Mouse (Mus musculus): ENCODE results near the gene Rrh. TPM values are rescaled to one million over a fixed set of nuclear protein-coding genes. Genes with fewer than 3 reads are reported as not detected.
A peak's percentile ranks its signal among the peaks of the same experiment; 100 is the strongest.

Gene Rrh
- not detected in 2 replicates for total RNA-seq (2015; ENCODE audit: low replicate concordance)
- not detected in 2 replicates for total RNA-seq (2017; ENCODE audit: low replicate concordance)

GRCm38 (mm10) chr3:129822206-129822775 lies at the start of gene Rrh:
Rrh (minus strand) TSS chr3:129822587.
- no peak for ATAC-seq (replicated peaks; ENCODE audit: low FRiP score, poor library complexity, severe bottlenecking)

- ATAC-seq (replicated peaks; ENCODE audit: low FRiP score, poor library complexity, severe bottlenecking), result peak; percentile 65; the same call in 1 of the 2 replicates
These were observed 41.3 kb upstream of the Rrh start for GRCm38 (mm10) chr3:129863698-129864097.

DNA sequence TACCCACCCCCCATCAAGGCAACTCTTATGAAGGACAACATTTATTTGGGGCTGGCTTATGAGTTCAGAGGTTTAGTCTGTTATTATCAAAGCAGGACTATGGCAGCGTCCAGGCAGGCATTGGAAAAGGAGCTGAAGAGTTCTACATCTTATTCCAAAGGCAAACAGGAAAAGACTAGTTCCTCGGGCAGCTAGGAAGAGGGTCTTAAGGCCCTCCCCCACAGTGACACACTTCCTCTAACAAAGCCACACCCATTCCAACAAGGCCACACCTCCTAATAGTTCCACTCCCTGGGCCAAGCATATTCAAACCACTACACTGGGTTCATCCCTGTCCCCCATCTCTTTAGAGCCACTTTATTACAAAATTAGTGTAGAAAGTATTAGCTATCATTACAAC lies 40.2 kb upstream of the Rrh start:
- ATAC-seq (replicated peaks; ENCODE audit: low FRiP score, poor library complexity, severe bottlenecking), result no peak

DNA sequence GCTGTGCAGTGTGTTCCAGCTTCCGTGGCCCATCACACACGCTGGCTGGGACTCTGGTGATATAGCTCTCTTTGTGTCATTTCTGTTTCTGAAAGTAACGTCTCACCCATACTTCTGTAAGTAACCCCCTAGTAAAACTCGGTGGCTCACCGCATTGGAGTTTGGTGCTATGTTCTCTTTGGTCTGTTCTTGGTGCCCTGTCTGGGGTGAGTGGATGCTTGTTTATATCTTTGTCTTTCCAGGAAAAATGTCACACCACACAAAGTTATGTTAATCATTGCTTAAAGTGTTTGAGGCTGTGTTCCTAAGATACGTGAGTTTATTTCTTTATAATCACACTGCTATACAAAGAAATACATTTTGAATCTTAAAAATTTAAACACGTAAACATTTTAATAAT lies 24.5 kb upstream of the Rrh start:
- ATAC-seq (replicated peaks; ENCODE audit: low FRiP score, poor library complexity, severe bottlenecking), result no peak

DNA sequence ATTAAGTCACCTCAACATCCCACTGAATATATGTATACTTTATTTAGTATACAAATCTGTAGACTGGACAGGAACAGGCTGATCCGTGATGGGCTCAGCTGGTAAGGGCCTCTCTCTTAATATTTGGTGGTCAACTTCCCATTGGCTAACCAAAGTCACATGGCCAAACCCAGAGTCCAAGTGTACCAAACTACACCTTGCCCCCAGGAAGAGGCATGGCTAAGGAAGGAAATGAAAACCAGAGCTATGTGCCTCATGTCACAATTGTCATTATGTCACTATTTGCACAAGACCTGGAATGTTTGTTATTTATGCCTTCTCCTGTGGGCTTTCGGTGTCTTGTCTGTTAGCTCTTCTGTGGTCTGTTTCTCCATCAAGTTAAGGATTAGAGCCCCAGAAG lies 23.5 kb upstream of the Rrh start:
- ATAC-seq (replicated peaks; ENCODE audit: low FRiP score, poor library complexity, severe bottlenecking), result no peak

DNA sequence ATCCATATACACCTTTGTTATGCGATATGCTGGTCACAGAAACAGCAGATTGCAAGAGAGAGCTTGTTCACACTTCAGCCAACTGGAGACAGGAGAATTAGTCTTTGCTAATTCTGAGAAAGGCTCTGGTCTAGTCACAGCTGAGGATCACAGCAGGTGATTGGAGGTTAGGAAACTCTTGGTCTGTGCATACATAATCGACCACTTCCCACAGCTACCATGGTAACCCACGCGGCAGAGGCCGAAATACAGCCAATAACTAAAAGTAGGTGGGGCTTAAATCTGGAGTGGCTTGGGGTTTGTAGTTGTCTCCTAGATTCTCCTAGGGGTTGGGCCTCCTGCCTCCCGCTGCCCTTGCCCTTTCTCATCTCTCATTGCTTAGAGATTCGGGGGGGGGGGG lies 15.6 kb upstream of the Rrh start:
- no peak for ATAC-seq (replicated peaks; ENCODE audit: low FRiP score, poor library complexity, severe bottlenecking)

DNA sequence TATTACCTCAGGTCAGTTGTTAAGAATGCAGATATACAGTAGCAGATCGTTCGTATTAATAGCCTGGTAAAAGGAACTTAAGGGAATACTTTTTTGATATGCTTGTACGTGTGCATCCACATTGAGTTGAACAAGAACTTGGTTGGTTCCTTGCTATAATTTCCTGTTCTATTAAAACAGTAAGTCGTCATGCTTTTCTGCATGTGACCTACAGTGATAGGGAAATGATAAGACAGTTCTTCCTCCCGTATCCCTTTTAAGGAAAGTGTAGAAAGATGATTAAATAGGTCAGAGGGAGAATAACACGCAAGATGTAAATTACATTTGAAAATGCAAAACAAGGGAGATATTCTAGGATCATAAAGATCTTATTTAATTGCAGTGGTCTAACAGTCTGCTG lies 14.6 kb upstream of the Rrh start:
- ATAC-seq (replicated peaks; ENCODE audit: low FRiP score, poor library complexity, severe bottlenecking), result no peak

GRCm38 (mm10) chr3:129836051-129836697 lies 13.8 kb upstream of the Rrh start:
- no peak for ATAC-seq (replicated peaks; ENCODE audit: low FRiP score, poor library complexity, severe bottlenecking)

DNA sequence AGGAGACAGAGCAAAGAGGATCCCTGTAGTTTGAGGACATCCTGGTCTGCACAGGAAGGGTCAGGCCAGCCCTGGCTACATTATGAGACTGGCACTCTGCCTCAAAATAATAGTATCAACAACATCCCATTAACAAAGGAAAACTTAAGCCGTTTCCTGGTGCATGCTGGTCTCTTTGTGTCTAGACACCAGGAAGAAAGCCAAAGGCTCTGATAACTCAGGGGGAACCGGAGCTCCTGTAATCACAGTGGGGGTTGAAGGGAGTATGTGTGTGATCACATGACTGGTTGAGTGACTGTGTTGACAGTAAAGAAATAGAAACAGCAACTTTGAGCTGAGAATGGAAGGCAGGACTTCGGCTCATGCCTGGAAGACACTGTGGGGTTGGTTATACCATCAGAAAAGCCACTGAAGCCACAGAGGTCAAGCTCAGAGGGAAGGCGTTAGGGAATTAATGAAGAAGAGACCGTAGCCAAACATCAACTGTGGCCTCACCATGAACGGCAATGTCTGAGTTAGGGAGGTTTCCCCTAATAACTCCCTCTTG lies 13.1 kb upstream of the Rrh start, which contains the start of gene Cfi:
Gene Cfi (plus strand): TSS at position 497 of the 547 bp plus-strand sequence.
- ATAC-seq (replicated peaks; ENCODE audit: low FRiP score, poor library complexity, severe bottlenecking), result no peak

DNA sequence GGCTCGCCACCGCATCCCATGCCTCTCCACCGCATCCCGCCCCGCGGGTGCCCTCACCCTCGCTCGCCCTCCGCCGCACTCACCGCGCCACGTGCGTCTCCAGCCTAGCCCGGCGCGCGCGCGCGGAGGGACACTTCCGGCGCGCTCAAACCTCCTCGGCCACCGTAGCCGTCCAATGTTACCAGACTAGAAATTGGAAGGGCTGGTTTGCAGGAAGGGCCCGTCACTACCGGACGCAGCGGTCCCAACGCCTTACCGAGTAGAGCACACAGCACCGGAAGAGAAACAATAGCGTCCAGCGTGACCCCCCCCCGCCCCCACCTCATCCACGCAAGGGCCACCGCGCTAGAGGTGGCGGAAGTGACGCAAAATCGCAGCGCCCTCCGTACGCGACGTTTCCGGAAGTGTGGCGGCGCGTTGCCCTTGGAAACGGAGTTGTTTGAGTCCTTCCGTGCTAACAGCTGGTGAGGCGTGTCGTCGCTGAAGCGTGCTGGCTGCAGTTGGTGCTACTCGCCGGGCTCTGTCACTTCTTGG lies 8.7 kb upstream of the Rrh start, which contains the start of gene Gar1:
Gene Gar1 (minus strand): TSS at position 362 of the 534 bp plus-strand sequence.
- peak; percentile 98 for ATAC-seq (replicated peaks; ENCODE audit: low FRiP score, poor library complexity, severe bottlenecking)

GRCm38 (mm10) chr3:129830626-129831025 lies 8.2 kb upstream of the Rrh start:
- no peak for ATAC-seq (replicated peaks; ENCODE audit: low FRiP score, poor library complexity, severe bottlenecking)

GRCm38 (mm10) chr3:129827691-129828090 lies 5.3 kb upstream of the Rrh start:
- ATAC-seq (replicated peaks; ENCODE audit: low FRiP score, poor library complexity, severe bottlenecking), result no peak

DNA sequence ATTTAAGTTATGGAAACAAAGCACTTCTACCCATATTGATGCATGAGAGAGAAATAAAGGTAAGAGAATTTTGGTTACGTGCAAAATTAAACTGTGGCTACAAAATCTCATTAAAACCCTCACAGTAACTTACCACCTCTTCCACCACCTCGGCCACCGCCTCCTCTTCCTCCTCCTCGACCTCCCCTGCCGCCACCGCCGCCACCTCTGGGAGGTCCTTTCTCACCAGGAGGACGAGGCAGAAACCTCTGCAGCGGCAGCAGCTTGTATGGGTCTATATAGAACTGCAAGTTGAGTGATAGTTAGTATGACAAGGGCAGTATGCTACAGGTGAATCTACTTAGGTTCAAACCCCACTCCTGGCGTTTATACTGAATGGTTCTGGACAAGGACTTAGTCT lies 4.3 kb upstream of the Rrh start:
- no peak for ATAC-seq (replicated peaks; ENCODE audit: low FRiP score, poor library complexity, severe bottlenecking)

DNA sequence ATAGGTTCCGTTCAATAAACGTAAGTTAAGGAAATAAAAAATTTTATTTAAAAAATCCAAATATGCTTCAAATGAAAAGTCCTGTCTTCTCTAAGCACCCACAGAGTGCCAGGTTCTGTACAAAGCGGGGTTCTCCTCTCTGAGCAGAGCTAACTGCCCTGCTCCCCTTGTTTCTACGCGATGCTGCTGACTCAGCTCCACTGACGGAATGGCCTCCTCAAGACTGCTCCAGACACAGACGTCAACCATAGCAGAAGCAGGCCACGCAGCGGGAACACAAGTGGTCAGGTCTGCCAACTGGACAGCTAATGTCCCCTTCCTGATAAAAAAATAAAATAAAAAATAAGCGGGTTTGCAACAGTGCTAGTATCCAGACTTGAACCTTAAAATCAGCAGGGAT lies 2.5 kb upstream of the Rrh start:
- ATAC-seq (replicated peaks; ENCODE audit: low FRiP score, poor library complexity, severe bottlenecking), result no peak

DNA sequence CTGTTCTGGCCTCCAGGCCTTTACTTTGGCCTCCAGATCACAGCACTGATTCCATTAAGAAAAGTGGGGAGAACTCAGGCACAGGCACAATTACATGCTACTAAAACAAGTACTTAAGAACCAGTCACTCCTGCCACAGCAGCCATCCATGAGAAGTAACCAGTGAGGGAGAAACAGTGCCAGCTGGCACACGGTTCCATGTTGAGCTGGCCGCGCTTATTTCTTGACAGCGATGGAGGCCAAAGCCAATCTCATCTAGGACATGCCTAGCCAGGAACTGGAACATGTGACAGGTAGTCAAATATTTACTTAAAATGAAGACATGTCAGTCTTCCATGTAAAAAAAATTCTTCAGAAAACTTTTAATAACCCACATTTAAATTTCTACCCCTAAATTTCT lies 1.8 kb upstream of the Rrh start:
- ATAC-seq (replicated peaks; ENCODE audit: low FRiP score, poor library complexity, severe bottlenecking), result no peak

- ATAC-seq (replicated peaks; ENCODE audit: low FRiP score, poor library complexity, severe bottlenecking), result no peak; the same call in 1 of the 2 replicates
These were observed 906 bp upstream of the Rrh start for GRCm38 (mm10) chr3:129823293-129823692.

- ATAC-seq (replicated peaks; ENCODE audit: low FRiP score, poor library complexity, severe bottlenecking), result no peak
These were observed 651 bp downstream of the Rrh start for GRCm38 (mm10) chr3:129821736-129822135.

- no peak for ATAC-seq (replicated peaks; ENCODE audit: low FRiP score, poor library complexity, severe bottlenecking)
These were observed 1.5 kb downstream of the Rrh start for GRCm38 (mm10) chr3:129820847-129821246.

GRCm38 (mm10) chr3:129803765-129804164 lies 18.6 kb downstream of the Rrh start, which contains the start of gene Lrit3:
Lrit3 (minus strand) TSS chr3:129804030.
- no peak for ATAC-seq (replicated peaks; ENCODE audit: low FRiP score, poor library complexity, severe bottlenecking)

DNA sequence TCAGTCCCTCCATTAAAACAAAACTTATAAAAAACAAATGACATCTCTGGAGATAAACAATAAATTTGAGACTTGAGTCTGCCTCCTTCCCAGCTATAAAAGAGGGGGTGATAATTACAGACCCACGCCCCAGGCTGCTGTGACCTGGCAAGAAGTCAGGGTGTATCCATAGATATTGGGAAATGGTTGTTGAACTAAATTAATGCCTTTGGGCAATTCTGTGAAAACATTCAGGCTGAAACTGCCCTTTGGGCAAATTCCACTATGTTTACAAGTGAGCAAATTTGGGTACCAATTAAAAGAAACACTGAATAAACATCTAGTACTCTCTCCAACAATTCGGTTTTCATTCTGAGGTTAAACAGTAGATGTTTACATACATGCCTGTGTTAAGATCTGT lies 23.4 kb downstream of the Rrh start:
- no peak for ATAC-seq (replicated peaks; ENCODE audit: low FRiP score, poor library complexity, severe bottlenecking)

DNA sequence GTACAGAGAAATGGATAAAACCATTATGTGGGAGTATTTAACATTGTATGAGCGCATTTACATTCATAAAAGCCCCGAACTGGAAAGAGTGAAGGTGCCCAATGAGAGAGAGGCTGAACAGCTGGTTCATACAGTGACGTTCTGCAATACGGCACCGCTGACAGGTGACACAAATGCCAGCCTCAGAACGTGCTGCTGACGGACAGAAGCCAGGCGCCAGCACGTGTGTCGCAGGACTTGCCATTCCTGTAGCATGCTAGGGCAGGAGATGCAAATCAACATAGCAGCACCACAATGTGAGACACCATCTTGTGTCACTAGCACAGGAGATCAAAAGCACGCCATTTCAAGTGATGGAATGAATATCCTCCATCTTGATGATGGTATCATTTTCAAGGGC lies 23.8 kb downstream of the Rrh start:
- ATAC-seq (replicated peaks; ENCODE audit: low FRiP score, poor library complexity, severe bottlenecking), result no peak

Measured in erythroid progenitor cell, adult 5-6 weeks (primary cell).